Mouse (Mus musculus) heart, embryonic 16.5 days (tissue): ENCODE data around the gene Hivep3. TPM values are rescaled to one million over a fixed set of nuclear protein-coding genes. Genes with fewer than 3 reads are reported as not detected.

Source experiments
- ATAC-seq: fragments of 200-750 bp; cut with Nextera tagmentation; replicated peaks from 2 replicates; pipeline ENCODE4 v1.8.0; 2017; ENCODE audit warnings: moderate number of reproducible peaks; ENCODE audit not compliant: insufficient read depth, low FRiP score; ENCODE audit errors: extremely low read depth
- H3K27ac ChIP-seq: fragments of 300-500 bp; sonication (generic); 2 replicates; pipeline ENCODE4 v1.5.1; 2014; ENCODE audit warnings: mild to moderate bottlenecking, low read length, control low read depth, moderate library complexity
- H3K27me3 ChIP-seq: fragments of 300-500 bp; sonication (generic); 2 replicates; pipeline ENCODE4 v1.6.1; 2014; ENCODE audit warnings: low read length, mixed read lengths; ENCODE audit not compliant: control insufficient read depth, insufficient read depth
- H3K36me3 ChIP-seq: fragments of 300-500 bp; sonication (generic); 2 replicates; pipeline ENCODE4 v1.6.1; 2014; ENCODE audit not compliant: control insufficient read depth, insufficient read depth
- H3K4me1 ChIP-seq: fragments of 300-500 bp; sonication (generic); 2 replicates; pipeline ENCODE4 v1.6.1; 2014; ENCODE audit warnings: low read length, mixed read lengths; ENCODE audit not compliant: control insufficient read depth, insufficient read depth
- H3K4me2 ChIP-seq: fragments of 300-500 bp; sonication (generic); 2 replicates; pipeline ENCODE4 v1.6.1; 2014; ENCODE audit warnings: low read depth, mild to moderate bottlenecking, control low read depth, low read length
- H3K4me3 ChIP-seq: fragments of 300-500 bp; sonication (generic); 2 replicates; pipeline ENCODE4 v1.5.1; 2014; ENCODE audit warnings: mild to moderate bottlenecking, control low read depth, low read length
- H3K9ac ChIP-seq: fragments of 300-500 bp; sonication (generic); 2 replicates; pipeline ENCODE4 v1.6.1; 2014; ENCODE audit warnings: low read length, control low read depth
- H3K9me3 ChIP-seq: fragments of 300-500 bp; sonication (generic); replicated peaks from 2 replicates; pipeline ENCODE4 v1.6.1; 2016; ENCODE audit warnings: low read length; ENCODE audit not compliant: control insufficient read depth
- WGBS: fragments of 180-500 bp; shearing (Covaris S2); extraction: QIAGEN DNeasy Blood & Tissue Kit; methylation state at CpG from one replicate; pipeline ENCODE4 v1.1.7; 2014; 5-methylcytosine and 5-hydroxymethylcytosine counted together
- polyA plus RNA-seq: library from polyadenylated mRNA; unstranded; fragments of >200 nt; fragmentation: Nextera tagmentation; extraction: Ambion mirVana; gene quantifications from 2 replicates; pipeline ENCODE4 v1.2.1, GENCODE M21; 2015

The Hivep3 gene
- polyA plus RNA-seq, 1 experiment from 2014 or later, result 9.4 TPM

GRCm38 (mm10) chr4:119844267-119844666, 110.7 kb downstream of the Hivep3 start:
- no peak overlapping the region for H3K4me2 ChIP-seq
- H3K4me1 ChIP-seq, result no peaks in the 10 kb centered on the region
- no peak for ATAC-seq
- no peaks in the 10 kb centered on the region for H3K9me3 ChIP-seq
- H3K4me3 ChIP-seq, result no peak overlapping the region
- H3K9ac ChIP-seq, result no peak overlapping the region
- no peaks in the 10 kb centered on the region for H3K36me3 ChIP-seq
- H3K27me3 ChIP-seq, result no peaks in the 10 kb centered on the region
- 84% methylated on average over 3 of the region's 3 CpGs for WGBS
- H3K27ac ChIP-seq, result no peak overlapping the region

- H3K9me3 ChIP-seq, result no peaks in the 10 kb centered on the region
- no peaks in the 10 kb centered on the region for H3K27me3 ChIP-seq
- no peaks in the 10 kb centered on the region for H3K36me3 ChIP-seq
- 67% methylated on average over 3 of the region's 3 CpGs for WGBS
- no peaks in the 10 kb centered on the region for H3K4me1 ChIP-seq
- no peak overlapping the region for H3K9ac ChIP-seq
- H3K27ac ChIP-seq, result no peak overlapping the region
- no peak for ATAC-seq
- no peak overlapping the region for H3K4me2 ChIP-seq
- no peak overlapping the region for H3K4me3 ChIP-seq
These were observed 112.1 kb downstream of the Hivep3 start for GRCm38 (mm10) chr4:119845596-119846161.

GRCm38 (mm10) chr4:119852483-119852882, 118.9 kb downstream of the Hivep3 start:
- no peaks in the 10 kb centered on the region for H3K27me3 ChIP-seq
- no peak overlapping the region for H3K27ac ChIP-seq
- H3K4me1 ChIP-seq, result no peaks in the 10 kb centered on the region; the same call in 1 of the 2 replicates
- no peaks in the 10 kb centered on the region for H3K36me3 ChIP-seq
- no peak overlapping the region for H3K9ac ChIP-seq
- ATAC-seq, result no peak
- H3K9me3 ChIP-seq, result no peaks in the 10 kb centered on the region
- 63% methylated on average over 8 of the region's 8 CpGs for WGBS
- H3K4me2 ChIP-seq, result no peak overlapping the region
- no peak overlapping the region for H3K4me3 ChIP-seq

DNA sequence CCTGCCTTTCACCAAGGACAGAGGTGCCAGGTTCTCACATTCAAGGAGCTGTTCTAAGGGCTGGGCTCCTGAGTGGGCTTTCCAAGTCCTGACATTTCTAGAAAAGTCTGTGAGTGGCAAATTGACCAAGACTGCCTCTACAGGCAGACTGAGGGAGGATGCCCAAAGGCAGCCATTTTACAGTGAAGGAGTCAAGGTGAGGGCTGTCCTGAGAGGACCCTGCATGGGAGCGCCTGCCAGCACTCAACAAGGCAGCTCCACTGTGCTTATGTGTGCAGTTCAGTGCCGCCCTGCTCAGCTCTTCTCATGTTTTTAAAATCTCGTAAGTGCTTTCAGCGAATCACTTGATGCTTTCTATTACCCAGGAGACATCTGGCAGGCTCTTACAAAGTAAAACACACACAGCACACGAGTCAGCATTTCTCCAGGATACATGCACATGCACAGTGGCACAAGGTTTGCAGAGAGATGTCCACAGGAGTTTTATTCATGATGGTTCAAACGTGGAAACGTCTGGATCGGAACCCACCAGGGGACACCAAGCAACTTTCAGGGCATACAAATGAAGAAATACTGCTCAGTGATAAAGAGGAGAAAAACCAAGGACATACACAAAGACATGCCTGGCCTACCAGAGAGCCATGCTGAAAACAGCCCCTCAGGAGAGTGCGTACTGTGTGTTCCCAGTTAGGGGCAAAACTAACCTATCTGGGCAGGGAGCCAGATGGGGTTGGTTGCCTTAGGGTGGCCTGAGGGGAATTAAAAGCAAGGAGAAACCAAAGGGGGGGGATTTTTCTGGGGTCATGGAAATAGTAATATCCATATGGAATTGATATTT, 120.9 kb downstream of the Hivep3 start:
- no peak overlapping the region for H3K9ac ChIP-seq
- no peak overlapping the region for H3K4me2 ChIP-seq
- WGBS, result 71% methylated on average over 9 of the region's 9 CpGs
- no peaks in the 10 kb centered on the region for H3K36me3 ChIP-seq
- ATAC-seq, result no peak
- H3K4me3 ChIP-seq, result no peak overlapping the region
- H3K4me1 ChIP-seq, result no peaks in the 10 kb centered on the region; the same call in 1 of the 2 replicates
- H3K27me3 ChIP-seq, result no peaks in the 10 kb centered on the region
- H3K27ac ChIP-seq, result no peak overlapping the region
- H3K9me3 ChIP-seq, result no peaks in the 10 kb centered on the region

GRCm38 (mm10) chr4:119859454-119859853, 125.9 kb downstream of the Hivep3 start:
- Histone ChIP-seq H3K36me3 (no peaks in the 10 kb centered on the region), H3K9me3 (no peaks in the 10 kb centered on the region), H3K4me3 (no peak overlapping the region), H3K27ac (no peak overlapping the region), H3K4me1 (no peaks in the 10 kb centered on the region; the same call in 1 of the 2 replicates), H3K27me3 (no peaks in the 10 kb centered on the region), H3K9ac (no peak overlapping the region), H3K4me2 (no peak overlapping the region)
- no peak for ATAC-seq
- 46% methylated on average over 4 of the region's 4 CpGs for WGBS

GRCm38 (mm10) chr4:119861001-119861400, 127.4 kb downstream of the Hivep3 start:
- 60% methylated on average over 4 of the region's 4 CpGs for WGBS
- no peak overlapping the region for H3K9ac ChIP-seq
- no peak overlapping the region for H3K27ac ChIP-seq
- no peaks in the 10 kb centered on the region for H3K36me3 ChIP-seq
- H3K9me3 ChIP-seq, result no peaks in the 10 kb centered on the region
- H3K4me3 ChIP-seq, result no peak overlapping the region
- H3K4me2 ChIP-seq, result no peak overlapping the region
- ATAC-seq, result no peak
- no peaks in the 10 kb centered on the region for H3K27me3 ChIP-seq
- H3K4me1 ChIP-seq, result no peaks in the 10 kb centered on the region

GRCm38 (mm10) chr4:119865827-119866455, 132.4 kb downstream of the Hivep3 start:
- H3K36me3 ChIP-seq, result no peaks in the 10 kb centered on the region
- 0 out of 2 replicates have a peak, but pooled peaks cover 2% of the 10 kb centered on the region for H3K4me1 ChIP-seq
- H3K4me2 ChIP-seq, result no peak overlapping the region
- ATAC-seq, result no peak
- H3K27me3 ChIP-seq, result no peaks in the 10 kb centered on the region
- no peak overlapping the region for H3K4me3 ChIP-seq
- 37% methylated on average over 3 of the region's 3 CpGs for WGBS
- no peak overlapping the region for H3K27ac ChIP-seq
- no peaks in the 10 kb centered on the region for H3K9me3 ChIP-seq
- H3K9ac ChIP-seq, result no peak overlapping the region

- Histone ChIP-seq H3K4me1 (0 out of 2 replicates have a peak, but pooled peaks cover 2% of the 10 kb centered on the region), H3K27ac (no peak overlapping the region), H3K9me3 (no peaks in the 10 kb centered on the region), H3K4me2 (no peak overlapping the region), H3K4me3 (no peak overlapping the region), H3K27me3 (no peaks in the 10 kb centered on the region), H3K36me3 (no peaks in the 10 kb centered on the region), H3K9ac (no peak overlapping the region)
- no peak for ATAC-seq
- WGBS, result 88% methylated on average over 3 of the region's 3 CpGs
These were observed 133.5 kb downstream of the Hivep3 start for GRCm38 (mm10) chr4:119867132-119867531.

- Histone ChIP-seq H3K9ac (no peak overlapping the region), H3K4me2 (no peak overlapping the region), H3K27me3 (no peaks in the 10 kb centered on the region), H3K27ac (no peak overlapping the region), H3K36me3 (no peaks in the 10 kb centered on the region), H3K4me1 (0 out of 2 replicates have a peak, but pooled peaks cover 2% of the 10 kb centered on the region), H3K4me3 (no peak overlapping the region), H3K9me3 (no peaks in the 10 kb centered on the region)
- WGBS, result 63% methylated on average over 6 of the region's 6 CpGs
- ATAC-seq, result no peak
These were observed 136.8 kb downstream of the Hivep3 start for GRCm38 (mm10) chr4:119870411-119870810.
